Mouse (Mus musculus) stomach, embryonic 15.5 days (tissue): Measurements from ENCODE around the gene Hist3h2ba. TPM values are rescaled to one million over a fixed set of nuclear protein-coding genes. Genes with fewer than 3 reads are reported as not detected.

ENCODE experiments used
- ATAC-seq: fragments of 200-750 bp; cut with Nextera tagmentation; 2 replicates; pipeline ENCODE4 v1.8.0; 2017; ENCODE audit warnings: low read depth, moderate number of reproducible peaks, moderate TSS enrichment; ENCODE audit not compliant: insufficient read depth, low FRiP score
- H3K27ac ChIP-seq: fragments of 300-500 bp; sonication (generic); 2 replicates; pipeline ENCODE4 v1.5.1; 2015; ENCODE audit warnings: mild to moderate bottlenecking, inconsistent platforms
- H3K27me3 ChIP-seq: fragments of 300-500 bp; sonication (generic); replicated peaks from 2 replicates; pipeline ENCODE4 v1.6.1; 2015; ENCODE audit warnings: inconsistent platforms
- H3K36me3 ChIP-seq: fragments of 300-500 bp; sonication (generic); 2 replicates; pipeline ENCODE4 v1.6.1; 2015; ENCODE audit warnings: inconsistent platforms
- H3K4me1 ChIP-seq: fragments of 300-500 bp; sonication (generic); 2 replicates; pipeline ENCODE4 v1.6.1; 2015; ENCODE audit warnings: inconsistent platforms
- H3K4me2 ChIP-seq: fragments of 300-500 bp; sonication (generic); 2 replicates; pipeline ENCODE4 v1.6.1; 2015; ENCODE audit warnings: mild to moderate bottlenecking, inconsistent platforms
- H3K4me3 ChIP-seq: fragments of 300-500 bp; sonication (generic); replicated peaks from 2 replicates; pipeline ENCODE4 v1.5.1; 2015; ENCODE audit warnings: inconsistent platforms
- H3K9ac ChIP-seq: fragments of 300-500 bp; sonication (generic); 2 replicates; pipeline ENCODE4 v1.6.1; 2015; ENCODE audit warnings: inconsistent platforms
- H3K9me3 ChIP-seq: fragments of 300-500 bp; sonication (generic); 2 replicates; pipeline ENCODE4 v1.6.1; 2016; ENCODE audit warnings: inconsistent platforms
- WGBS: fragments of 180-500 bp; shearing (Covaris S2); methylation state at CpG from one replicate; pipeline ENCODE4 v1.1.7; 2015; 5-methylcytosine and 5-hydroxymethylcytosine counted together
- polyA plus RNA-seq: library from polyadenylated mRNA; unstranded; fragments of >200 nt; fragmentation: Nextera tagmentation; extraction: Ambion mirVana; gene quantifications from 2 replicates; pipeline ENCODE4 v1.2.1, GENCODE M21; 2015

The Hist3h2ba gene
- polyA plus RNA-seq, 1 experiment from 2014 or later: 42.0 TPM

DNA sequence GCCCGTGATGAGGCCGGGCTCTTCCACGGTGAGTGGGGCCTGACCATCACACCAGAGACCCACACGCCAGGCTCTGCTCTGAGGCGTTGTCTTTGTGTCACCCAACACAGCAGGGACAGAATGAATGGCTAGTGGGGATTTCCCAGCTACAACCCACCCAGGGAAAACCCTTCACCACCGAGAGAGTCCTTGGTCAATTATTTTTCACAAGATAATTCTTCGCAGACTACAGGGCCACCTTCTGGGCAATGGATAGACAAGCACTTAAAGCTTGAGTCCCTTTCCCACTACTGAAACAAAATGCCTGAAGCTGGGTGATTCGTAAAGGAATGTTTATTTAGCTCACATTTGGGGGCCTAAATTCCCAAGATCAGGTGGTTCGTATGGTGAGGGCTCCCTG lies 26.3 kb upstream of the Hist3h2ba start:
- H3K36me3 ChIP-seq: no peaks in the 10 kb centered on the region
- H3K27me3 ChIP-seq: no peaks in the 10 kb centered on the region
- no peak overlapping the region for H3K4me3 ChIP-seq
- H3K9ac ChIP-seq: no peak overlapping the region
- WGBS: 82% methylated on average over 9 of the region's 9 CpGs
- ATAC-seq: no peak
- no peak overlapping the region for H3K27ac ChIP-seq
- H3K9me3 ChIP-seq: no peaks in the 10 kb centered on the region
- no peaks in the 10 kb centered on the region for H3K4me1 ChIP-seq
- H3K4me2 ChIP-seq: no peak overlapping the region

DNA sequence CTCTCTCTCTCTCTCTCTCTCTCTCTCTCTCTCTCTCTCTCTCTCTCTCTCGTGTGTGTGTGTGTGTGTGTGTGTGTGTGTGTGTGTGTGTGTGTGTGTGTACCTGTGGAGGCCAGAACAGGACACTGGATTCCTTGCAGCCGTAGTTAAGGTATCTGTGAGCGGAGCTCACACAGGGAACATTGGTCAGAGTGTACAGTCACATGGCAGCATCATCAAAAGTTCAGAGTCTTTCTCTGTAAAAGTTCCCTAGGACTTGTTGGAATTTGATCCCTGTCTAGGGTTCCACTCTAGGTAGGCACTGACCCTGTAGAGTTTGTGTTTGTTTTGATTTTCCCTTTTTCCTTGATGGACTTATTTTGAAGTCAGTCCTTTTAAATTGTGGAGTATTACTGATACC lies 22.1 kb upstream of the Hist3h2ba start:
- no peaks in the 10 kb centered on the region for H3K9me3 ChIP-seq
- no peaks in the 10 kb centered on the region for H3K27me3 ChIP-seq
- peaks cover 6% of the 10 kb centered on the region; the same call in 1 of the 2 replicates for H3K4me1 ChIP-seq
- H3K4me3 ChIP-seq: no peak overlapping the region
- 75% methylated on average over 2 of the region's 3 CpGs for WGBS
- peaks cover 7% of the 10 kb centered on the region; the same call in 1 of the 2 replicates for H3K36me3 ChIP-seq
- H3K27ac ChIP-seq: no peak overlapping the region
- H3K4me2 ChIP-seq: no peak overlapping the region
- no peak for ATAC-seq
- no peak overlapping the region for H3K9ac ChIP-seq

DNA sequence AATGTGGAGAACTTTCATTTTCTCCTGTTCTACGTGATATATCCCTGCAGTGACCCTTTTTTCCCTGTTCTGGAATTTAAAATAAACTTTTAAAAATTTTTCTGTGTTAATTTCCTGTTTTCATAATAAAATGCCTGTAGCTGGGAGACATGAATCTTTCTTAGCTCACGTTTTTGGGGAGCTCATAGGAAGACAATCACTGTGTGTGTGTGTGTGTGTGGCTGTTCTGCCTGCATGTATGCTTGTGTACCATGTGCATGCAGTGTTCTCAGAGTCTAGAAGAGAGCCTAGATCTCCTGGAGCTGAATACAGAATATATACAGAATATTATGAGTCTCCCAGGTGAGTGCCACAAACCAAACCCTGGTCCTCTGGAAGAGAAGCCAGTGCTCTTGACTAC lies 21.7 kb upstream of the Hist3h2ba start:
- H3K27ac ChIP-seq: no peak overlapping the region
- no peak overlapping the region for H3K4me2 ChIP-seq
- peaks cover 6% of the 10 kb centered on the region; the same call in 1 of the 2 replicates for H3K4me1 ChIP-seq
- H3K27me3 ChIP-seq: no peaks in the 10 kb centered on the region
- no peaks in the 10 kb centered on the region for H3K9me3 ChIP-seq
- WGBS: 61% methylated on average over 2 of the region's 2 CpGs
- H3K36me3 ChIP-seq: peaks cover 12% of the 10 kb centered on the region; the same call in 1 of the 2 replicates
- no peak for ATAC-seq
- no peak overlapping the region for H3K9ac ChIP-seq
- H3K4me3 ChIP-seq: no peak overlapping the region

DNA sequence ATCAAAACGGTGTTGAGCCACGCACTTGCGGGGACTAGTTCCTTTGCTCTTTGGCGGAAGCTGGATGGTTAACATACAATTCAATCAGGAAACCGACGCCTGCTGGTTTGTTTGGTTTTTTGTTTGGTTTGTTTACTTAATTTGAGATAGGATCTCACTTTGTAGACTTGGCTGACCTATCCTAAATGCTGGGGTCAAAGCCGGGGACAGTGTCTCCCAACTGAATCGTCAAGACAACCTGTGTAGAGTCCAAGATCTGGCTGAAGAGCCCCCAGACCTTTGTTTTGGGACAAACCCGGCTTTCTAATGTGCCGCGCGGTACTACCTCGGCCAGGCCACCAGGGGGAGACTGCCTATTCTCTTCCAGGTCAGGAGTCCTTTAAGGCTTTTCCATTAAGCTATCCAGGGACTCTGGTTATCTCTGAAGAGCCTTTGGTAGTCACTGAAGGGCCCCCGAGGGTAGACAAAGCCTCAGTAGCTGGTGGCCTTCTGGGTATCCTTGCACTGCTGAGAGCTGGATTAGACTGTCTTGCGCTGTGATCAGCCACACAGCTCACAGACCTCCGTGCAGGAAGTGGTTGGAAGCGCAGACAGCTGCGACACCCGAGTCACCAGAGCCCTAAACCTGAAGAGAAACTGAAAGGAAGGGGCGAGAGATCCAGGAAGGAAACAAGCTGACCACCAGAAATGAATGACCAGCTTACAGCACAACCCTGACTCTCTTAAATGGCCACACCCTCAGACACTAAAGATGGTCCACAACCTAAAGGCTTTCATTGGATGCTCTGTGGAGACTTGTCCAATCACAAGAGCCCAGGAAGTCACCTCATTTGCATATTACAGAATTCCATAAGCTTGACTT lies 20.7 kb upstream of the Hist3h2ba start:
- 23% methylated on average over 20 of the region's 20 CpGs for WGBS
- H3K27ac ChIP-seq: peak overlapping the region; percentile 74
- 0 out of 2 replicates have a peak overlapping the region, but pooled peaks have one; percentile 12 for H3K9ac ChIP-seq

DNA sequence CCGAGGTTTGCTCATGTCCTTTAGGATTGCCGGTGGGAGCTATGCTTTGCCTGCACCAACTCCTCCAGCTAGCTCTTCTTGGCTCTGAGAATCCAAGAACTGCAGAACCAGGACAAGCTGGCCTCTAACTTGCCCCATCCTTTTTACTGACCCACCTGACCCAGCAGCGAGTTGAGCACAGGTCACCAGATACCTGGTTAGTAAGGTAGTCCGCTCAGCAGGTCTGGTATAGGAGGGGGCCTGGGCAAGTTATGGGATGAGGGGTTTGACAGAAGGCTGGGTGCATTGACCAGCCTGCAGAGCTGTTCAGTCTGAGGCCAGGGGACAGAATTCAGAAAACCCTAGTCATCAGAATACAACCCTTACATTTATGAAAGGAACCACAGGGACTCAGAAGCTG lies 19.7 kb upstream of the Hist3h2ba start:
- H3K36me3 ChIP-seq: peaks cover 31% of the 10 kb centered on the region
- H3K27me3 ChIP-seq: no peaks in the 10 kb centered on the region
- no peak overlapping the region for H3K27ac ChIP-seq
- no peak overlapping the region for H3K4me2 ChIP-seq
- 67% methylated on average over 4 of the region's 4 CpGs for WGBS
- no peaks in the 10 kb centered on the region for H3K9me3 ChIP-seq
- no peak overlapping the region for H3K4me3 ChIP-seq
- peaks cover 6% of the 10 kb centered on the region; the same call in 1 of the 2 replicates for H3K4me1 ChIP-seq
- H3K9ac ChIP-seq: no peak overlapping the region
- no peak for ATAC-seq

More for the DNA sequence above, 20.7 kb upstream of the Hist3h2ba start:
- H3K4me3 ChIP-seq: peak overlapping the region; percentile 33
- peaks cover 20% of the 10 kb centered on the region for H3K36me3 ChIP-seq
- peak; percentile 61; the same call in 1 of the 2 replicates for ATAC-seq
- peaks cover 6% of the 10 kb centered on the region; the same call in 1 of the 2 replicates for H3K4me1 ChIP-seq
- peak overlapping the region; percentile 56 for H3K4me2 ChIP-seq
- H3K9me3 ChIP-seq: no peaks in the 10 kb centered on the region
- H3K27me3 ChIP-seq: no peaks in the 10 kb centered on the region

DNA sequence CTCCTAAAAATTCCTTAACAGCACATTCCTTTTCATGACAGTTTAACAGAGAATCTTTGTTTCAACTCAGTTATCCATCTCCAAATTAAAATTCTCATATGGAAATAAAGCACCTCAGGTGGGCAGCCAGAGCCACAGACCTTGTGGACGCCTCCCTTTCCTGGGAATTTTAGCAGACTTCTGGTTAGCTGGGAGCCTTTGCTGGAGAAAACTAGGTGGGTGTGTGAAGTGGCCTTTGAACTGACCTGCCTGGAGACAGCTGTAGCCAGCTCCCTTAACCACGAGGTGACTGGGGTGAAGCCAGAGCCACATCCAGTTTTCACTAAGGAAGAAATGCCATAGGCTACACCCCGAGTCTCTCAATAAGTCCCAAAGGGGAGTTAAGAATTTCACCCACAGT lies 19.1 kb upstream of the Hist3h2ba start:
- Histone ChIP-seq H3K4me1 (peaks cover 6% of the 10 kb centered on the region; the same call in 1 of the 2 replicates), H3K9ac (no peak overlapping the region), H3K36me3 (peaks cover 32% of the 10 kb centered on the region), H3K27me3 (no peaks in the 10 kb centered on the region), H3K4me3 (no peak overlapping the region), H3K27ac (no peak overlapping the region), H3K9me3 (no peaks in the 10 kb centered on the region), H3K4me2 (no peak overlapping the region)
- 38% methylated on average over 3 of the region's 3 CpGs for WGBS
- ATAC-seq: no peak

DNA sequence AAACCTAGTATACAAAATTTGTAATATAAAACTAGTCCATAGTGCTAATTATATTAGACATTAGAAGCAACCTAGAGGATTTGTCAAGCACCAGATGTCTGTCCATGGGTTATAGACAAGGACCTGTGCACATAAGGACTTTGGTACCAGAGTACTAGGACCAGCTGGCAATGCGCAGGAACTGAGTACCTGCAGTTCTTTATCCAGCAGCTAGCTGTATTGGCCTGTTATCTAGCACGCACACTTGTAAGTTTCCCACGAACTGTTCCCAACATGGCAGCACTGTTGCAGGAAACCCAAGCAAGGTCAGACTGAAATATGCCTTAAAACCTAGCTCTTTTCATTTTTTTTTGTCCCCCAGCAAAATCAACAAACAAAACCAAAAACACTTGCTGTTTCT lies 18.5 kb upstream of the Hist3h2ba start:
- Histone ChIP-seq H3K27ac (no peak overlapping the region), H3K4me3 (no peak overlapping the region), H3K27me3 (no peaks in the 10 kb centered on the region), H3K36me3 (peaks cover 32% of the 10 kb centered on the region), H3K9me3 (no peaks in the 10 kb centered on the region), H3K9ac (no peak overlapping the region), H3K4me1 (peaks cover 6% of the 10 kb centered on the region; the same call in 1 of the 2 replicates), H3K4me2 (no peak overlapping the region)
- no peak for ATAC-seq
- WGBS: 87% methylated on average over 3 of the region's 3 CpGs

DNA sequence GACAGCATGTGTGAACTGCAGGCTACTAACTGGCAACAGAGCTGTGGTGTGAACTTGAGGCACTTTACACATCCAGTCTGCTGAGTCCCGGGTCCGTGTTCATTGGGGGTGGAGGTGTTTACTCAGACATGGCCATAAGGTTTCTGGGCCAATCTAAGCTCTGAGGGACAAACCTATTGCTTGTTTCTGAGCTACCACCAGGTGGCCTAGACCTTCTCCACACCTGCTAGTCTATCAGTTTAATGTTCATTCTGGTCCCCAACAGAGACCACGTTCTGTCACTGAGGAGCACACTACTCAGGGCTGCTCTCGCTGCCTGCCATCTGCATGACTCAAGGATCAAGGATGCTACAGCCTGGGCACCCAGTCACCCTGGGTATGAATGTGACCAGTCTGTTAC lies 17.1 kb upstream of the Hist3h2ba start:
- Histone ChIP-seq H3K36me3 (peaks cover 40% of the 10 kb centered on the region), H3K9ac (no peak overlapping the region), H3K4me2 (no peak overlapping the region), H3K9me3 (no peaks in the 10 kb centered on the region), H3K4me3 (no peak overlapping the region), H3K27ac (no peak overlapping the region), H3K4me1 (peaks cover 6% of the 10 kb centered on the region; the same call in 1 of the 2 replicates), H3K27me3 (no peaks in the 10 kb centered on the region)
- 68% methylated on average over 4 of the region's 4 CpGs for WGBS
- no peak for ATAC-seq

DNA sequence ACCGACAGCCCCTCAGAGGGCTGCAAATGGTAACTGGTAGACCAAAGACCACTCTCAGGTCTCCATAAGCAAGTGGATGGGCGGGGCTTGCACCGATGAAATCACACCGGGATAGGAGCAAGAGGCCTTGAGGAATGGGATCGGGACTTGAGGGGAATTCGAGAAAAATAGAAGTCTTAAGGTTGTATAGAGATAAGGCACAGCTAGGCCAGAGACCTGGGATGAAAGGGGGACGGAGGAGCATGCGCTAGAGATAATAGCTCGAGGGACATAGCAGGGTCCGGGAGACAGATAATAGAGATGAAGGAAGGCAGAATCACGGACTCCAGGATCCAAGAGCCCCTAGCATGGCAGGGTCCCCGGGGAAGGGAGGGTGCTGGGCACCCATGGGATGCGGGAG lies 10.8 kb upstream of the Hist3h2ba start:
- H3K9me3 ChIP-seq: no peaks in the 10 kb centered on the region
- under 1% methylated on average over 13 of the region's 13 CpGs for WGBS
- H3K27ac ChIP-seq: peak overlapping the region; percentile 95
- H3K36me3 ChIP-seq: peaks cover 21% of the 10 kb centered on the region
- peaks cover 17% of the 10 kb centered on the region for H3K4me1 ChIP-seq
- ATAC-seq: no peak; the same call in none of the 2 replicates
- peak overlapping the region; percentile 97 for H3K4me3 ChIP-seq
- H3K27me3 ChIP-seq: no peaks in the 10 kb centered on the region
- H3K9ac ChIP-seq: peak overlapping the region; percentile 90
- H3K4me2 ChIP-seq: peak overlapping the region; percentile 89

DNA sequence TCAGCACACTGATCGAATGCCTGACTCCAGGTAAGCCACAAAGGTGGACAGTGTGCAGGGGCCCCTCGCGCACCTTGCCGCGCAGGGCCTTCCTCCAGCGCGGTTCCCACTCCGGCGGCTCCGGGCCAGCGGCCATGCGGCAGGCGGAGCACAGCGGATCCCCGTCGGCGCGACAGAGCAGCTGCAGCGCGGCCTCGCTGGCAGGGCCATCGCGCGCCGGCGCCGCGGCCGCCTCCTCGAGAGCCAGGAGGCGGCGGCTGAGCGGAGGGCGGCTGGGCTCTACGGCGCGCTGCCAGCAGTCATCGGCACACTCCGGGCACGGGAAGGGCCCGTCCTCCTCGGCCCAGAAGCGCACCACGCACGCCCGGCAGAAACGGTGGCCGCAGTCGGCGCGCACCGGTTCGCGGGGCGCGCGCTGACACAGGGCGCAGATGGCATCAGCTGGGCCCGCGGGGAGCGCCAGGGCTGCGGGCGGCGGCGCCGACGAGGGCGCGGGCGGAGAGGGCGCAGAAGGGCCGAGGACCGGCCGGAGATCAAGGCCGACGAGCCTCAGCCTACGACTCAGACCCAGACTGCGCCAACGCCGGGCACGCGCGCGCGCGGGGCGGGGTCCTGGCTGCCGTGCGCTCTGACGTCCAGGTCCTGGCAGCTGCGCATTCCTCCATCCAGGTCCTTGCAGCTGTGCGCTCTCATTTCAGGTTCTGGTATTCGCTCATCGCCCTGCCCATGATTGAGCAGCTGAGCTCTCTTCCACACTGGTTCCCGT lies 10.2 kb upstream of the Hist3h2ba start, which contains the start of gene Rnf187:
Gene Rnf187 (minus strand): TSS at position 595 of the 766 bp plus-strand sequence.
- under 1% methylated on average over 92 of the region's 95 CpGs for WGBS
- no peaks in the 10 kb centered on the region for H3K27me3 ChIP-seq
- no peaks in the 10 kb centered on the region for H3K9me3 ChIP-seq
- ATAC-seq: peak; percentile 97
- H3K4me3 ChIP-seq: peak within 1 kb of the TSS; percentile 97
- H3K4me2 ChIP-seq: peak within 1 kb of the TSS; percentile 89
- H3K4me1 ChIP-seq: peaks cover 17% of the 10 kb centered on the region
- peaks cover 15% of the 10 kb centered on the region for H3K36me3 ChIP-seq
- H3K27ac ChIP-seq: peak within 1 kb of the TSS; percentile 95
- peak within 1 kb of the TSS; percentile 90 for H3K9ac ChIP-seq

DNA sequence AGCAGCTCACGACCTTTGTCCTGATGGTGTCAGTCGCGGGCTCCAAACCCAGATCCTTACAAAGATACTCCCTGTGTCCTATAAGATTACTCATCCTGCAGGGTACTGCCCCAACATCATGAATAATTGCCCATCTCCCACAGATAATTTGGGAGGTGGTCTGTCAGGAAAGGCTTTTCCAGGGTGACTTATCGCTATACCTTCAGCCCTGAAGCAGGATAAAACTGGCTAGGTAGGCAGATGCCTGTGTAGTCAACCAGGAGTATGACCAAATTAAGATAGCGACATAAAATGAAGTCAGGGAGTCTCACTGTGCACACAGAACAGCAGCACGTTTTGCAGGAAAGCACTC lies 9.7 kb upstream of the Hist3h2ba start:
- WGBS: 10% methylated on average over 6 of the region's 6 CpGs
- Histone ChIP-seq H3K27ac (peak overlapping the region; percentile 95; the same call in 1 of the 2 replicates), H3K27me3 (no peaks in the 10 kb centered on the region), H3K4me1 (peaks cover 17% of the 10 kb centered on the region), H3K4me2 (peak overlapping the region; percentile 89), H3K36me3 (peaks cover 9% of the 10 kb centered on the region; the same call in 1 of the 2 replicates), H3K4me3 (peak overlapping the region; percentile 97), H3K9me3 (no peaks in the 10 kb centered on the region), H3K9ac (peak overlapping the region; percentile 90)
- no peak for ATAC-seq
